Mouse (Mus musculus) layer of hippocampus, postnatal 14 days (tissue): Measurements from ENCODE around the gene Slc43a3. TPM values are rescaled to one million over a fixed set of nuclear protein-coding genes. Genes with fewer than 3 reads are reported as not detected.

ENCODE experiments used
- DNase-seq, 2 experiments: peaks; one replicate each; pipeline ENCODE4 v3.0.0; 2021 to 2022; ENCODE audit warnings: low spot score in 2 of 2, mixed read lengths in 1 of 2
- total RNA-seq, 2 experiments: library from RNA; stranded (reverse); gene quantifications; 2 replicates each; pipeline ENCODE4 v1.2.3; 2021

Slc43a3 gene
- total RNA-seq, 2 experiments from 2014 or later: 2.4 to 3.3 TPM

DNA sequence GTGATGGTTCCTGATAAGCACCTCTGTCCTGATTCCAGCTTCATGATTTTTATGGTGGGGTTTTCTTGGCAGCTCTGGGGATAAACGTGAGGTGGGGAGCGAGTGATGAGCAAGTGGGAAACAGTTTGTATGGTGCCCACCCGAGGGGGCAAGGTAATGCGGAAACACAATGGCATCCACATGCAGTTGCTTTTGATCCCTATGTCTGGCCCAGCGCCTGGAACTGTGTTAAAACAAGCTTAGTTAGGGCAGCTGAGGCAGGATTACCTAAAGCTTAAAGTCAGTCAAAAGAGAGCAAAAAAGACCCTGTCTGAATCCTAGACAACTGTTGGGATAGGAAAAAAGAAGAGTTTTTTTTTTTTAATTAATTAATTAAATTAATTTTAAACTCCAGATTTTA lies 1.3 kb upstream of the Slc43a3 start:
- no peak for DNase-seq

GRCm38 (mm10) chr2:84937491-84938150 lies 1.2 kb downstream of the Slc43a3 start:
- no peak for DNase-seq

GRCm38 (mm10) chr2:84938249-84938946 lies 2.0 kb downstream of the Slc43a3 start:
- no peak for DNase-seq

DNA sequence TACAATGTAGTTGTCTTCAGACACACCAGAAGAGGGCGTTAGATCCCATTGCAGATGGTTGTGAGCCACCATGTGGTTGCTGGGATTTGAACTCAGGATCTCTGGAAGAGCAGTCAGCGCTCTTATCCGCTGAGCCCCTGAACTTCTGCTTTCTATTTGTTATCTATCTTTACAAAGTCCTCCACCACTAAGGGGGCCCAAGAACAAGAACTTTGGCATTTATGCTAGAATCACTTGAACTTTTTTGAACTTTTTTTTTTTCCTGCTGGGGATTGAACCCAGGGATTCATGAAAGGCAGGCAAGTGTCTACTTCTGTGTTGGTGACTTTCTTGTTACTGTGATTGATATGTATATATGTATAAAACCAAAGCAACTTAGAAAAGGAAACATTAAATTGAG lies 2.9 kb downstream of the Slc43a3 start:
- no peak for DNase-seq

DNA sequence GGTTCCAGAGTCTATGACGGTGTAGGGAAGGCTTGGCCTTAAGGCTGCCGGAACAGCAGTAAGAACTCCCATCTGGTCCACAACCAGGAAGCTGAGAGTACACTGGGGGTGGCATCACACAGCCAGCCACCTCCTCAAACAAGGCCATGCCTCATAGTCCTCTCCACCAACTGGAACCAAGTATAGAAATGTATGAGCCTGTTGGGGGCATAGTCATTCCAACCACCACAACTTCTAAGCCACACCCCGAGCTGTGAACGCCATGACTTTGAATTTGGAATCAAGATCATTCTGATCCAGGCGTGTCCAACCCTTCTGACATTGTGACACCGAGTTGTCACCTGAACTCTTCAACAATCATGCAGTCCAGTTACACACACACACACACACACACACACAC lies 3.3 kb downstream of the Slc43a3 start:
- DNase-seq: no peak

GRCm38 (mm10) chr2:84941332-84941731 lies 5.0 kb downstream of the Slc43a3 start:
- DNase-seq: no peak

- no peak for DNase-seq
These were observed 5.4 kb downstream of the Slc43a3 start for GRCm38 (mm10) chr2:84941795-84942194.

DNA sequence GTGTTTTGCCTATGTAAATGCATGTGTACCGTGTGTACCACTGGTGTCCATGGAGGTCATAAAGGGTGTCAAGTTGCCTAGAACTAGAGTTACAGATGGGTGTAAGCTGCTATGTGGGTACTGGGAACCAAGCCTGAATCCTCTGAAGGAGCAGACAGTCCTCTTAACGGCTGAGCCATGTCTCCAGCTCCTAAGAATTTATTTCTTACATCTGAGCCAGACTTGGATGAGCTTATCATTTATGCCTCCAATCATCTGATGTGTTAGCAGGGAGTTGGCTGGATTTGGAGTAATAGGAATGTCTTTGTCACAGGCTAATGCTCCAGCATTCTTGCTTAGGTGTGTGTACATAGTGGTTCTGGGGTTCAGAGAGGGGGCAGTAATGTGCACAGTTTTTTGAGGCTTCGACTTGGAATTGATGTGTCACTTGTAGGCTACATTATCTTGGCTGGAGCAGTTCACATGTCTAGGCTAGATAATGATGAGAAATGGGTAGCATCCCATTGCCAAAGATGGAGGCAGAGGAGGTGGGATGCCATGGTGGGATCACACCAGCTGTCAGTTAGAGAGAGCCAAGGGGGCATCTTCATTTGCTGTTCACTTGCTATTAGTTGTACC lies 10.9 kb downstream of the Slc43a3 start:
- DNase-seq: no peak

- no peak for DNase-seq
These were observed 11.9 kb downstream of the Slc43a3 start for GRCm38 (mm10) chr2:84948252-84948651.

GRCm38 (mm10) chr2:84948721-84949120 lies 12.3 kb downstream of the Slc43a3 start:
- no peak for DNase-seq

DNA sequence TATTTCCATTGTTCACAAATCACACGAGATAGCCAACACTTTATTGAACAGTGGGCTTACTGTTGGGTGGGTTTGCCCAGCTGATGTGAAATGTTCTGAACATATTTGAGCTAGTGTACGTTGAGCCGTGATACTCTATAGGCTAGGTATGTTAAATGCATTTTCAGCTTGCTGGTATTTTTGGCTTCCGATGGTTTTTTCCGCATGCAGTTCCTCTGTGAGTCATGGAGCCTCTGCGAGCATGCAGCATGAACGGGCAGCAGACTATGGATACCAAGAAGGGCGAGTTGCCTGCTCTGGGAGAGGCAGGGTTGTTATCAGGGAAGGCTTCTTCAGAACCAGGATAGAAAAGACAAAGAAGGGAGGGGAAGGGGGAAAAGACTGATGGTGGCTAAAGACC lies 14.6 kb downstream of the Slc43a3 start:
- DNase-seq: no peak

GRCm38 (mm10) chr2:84952251-84952650 lies 15.9 kb downstream of the Slc43a3 start:
- DNase-seq: no peak

- no peak for DNase-seq
These were observed 16.3 kb downstream of the Slc43a3 start for GRCm38 (mm10) chr2:84952693-84953092.

DNA sequence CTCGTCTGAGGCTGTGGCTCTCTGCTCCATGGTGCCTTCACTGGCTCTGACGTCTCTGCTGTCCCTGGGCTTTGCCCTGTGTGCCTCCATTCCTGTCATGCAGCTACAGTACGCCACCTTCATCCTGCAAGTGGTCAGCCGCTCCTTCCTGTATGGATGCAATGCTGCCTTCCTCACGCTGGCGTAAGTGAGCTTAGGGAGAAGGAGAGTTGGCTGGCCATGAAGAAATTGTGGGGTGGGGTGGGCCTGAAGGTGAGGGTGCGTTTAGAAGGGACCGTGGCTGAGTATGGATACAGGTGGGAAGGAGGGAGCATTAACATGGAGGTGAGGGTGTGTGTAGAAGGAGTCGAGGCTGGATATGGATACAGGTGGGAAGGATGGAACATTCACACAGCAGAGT lies 19.1 kb downstream of the Slc43a3 start:
- DNase-seq: no peak

DNA sequence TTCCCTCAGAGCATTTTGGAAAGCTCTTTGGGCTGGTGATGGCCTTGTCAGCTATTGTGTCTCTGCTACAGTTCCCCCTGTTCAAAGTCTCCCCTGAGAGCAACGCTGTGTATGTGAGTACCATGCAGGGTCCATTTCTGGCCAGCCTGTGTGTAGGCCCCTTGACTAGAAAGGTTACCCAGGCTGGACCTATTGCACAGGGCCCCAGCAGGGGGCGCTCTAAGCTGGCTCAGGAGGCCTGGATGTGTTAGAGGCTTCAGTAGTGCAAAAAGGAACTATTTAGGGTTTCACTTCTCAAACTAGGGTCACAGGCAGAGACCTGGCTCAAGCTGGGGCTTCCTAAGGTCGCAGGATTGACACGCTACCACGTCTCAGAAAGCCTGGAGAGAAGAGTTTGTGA lies 19.9 kb downstream of the Slc43a3 start:
- DNase-seq: peak; percentile 46 to 67

GRCm38 (mm10) chr2:84958588-84959264 lies 22.3 kb downstream of the Slc43a3 start:
- no peak for DNase-seq

DNA sequence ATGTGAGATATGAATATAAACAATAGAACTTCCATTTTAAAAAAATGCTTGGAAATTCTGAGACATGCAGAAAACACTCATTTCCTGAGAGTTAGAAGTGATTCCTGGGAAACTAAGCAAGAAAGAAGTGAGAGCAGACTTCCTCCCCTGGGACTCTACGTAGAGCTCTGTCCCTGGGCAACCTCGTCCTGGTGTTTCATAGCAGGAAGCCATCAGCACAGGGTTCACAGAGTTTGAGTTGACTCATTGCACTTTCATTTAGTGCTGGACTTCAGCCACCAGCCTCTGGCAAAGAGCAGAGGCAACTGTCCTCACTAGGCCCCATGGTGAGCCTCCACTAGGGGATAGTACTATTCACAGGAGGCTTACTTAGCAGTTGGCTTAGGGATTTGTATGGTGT lies 24.9 kb downstream of the Slc43a3 start:
- no peak for DNase-seq

DNA sequence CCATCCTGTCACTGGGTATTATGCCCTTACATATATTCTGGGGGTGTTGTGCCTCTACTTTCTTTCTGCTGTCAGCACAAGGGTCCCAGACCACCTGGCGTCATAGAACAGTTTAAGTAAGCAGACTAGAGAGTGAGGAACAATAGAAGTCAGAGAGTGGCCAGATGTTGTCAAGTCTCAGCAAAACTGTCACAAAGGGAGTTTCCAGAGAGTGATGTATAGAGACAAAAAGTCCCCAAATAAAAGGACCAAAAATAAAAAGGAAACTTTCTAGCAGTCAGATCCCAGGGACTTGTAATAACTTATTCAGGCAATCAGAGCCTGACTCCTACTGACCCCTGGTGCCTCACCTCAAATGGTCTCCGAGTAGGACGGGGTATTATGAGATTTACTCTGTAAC lies 25.5 kb downstream of the Slc43a3 start:
- DNase-seq: no peak

GRCm38 (mm10) chr2:84962906-84963507 lies 26.6 kb downstream of the Slc43a3 start:
- no peak for DNase-seq

- DNase-seq: no peak
These were observed 27.9 kb downstream of the Slc43a3 start for GRCm38 (mm10) chr2:84964111-84964801.
